Mouse (Mus musculus): ENCODE measurements around the gene Tyw3. TPM values are rescaled to one million over a fixed set of nuclear protein-coding genes. Genes with fewer than 3 reads are reported as not detected.

Gene Tyw3
- total RNA-seq, 1 experiment: 20.7 TPM

GRCm38 (mm10) chr3:154591621-154592020 is 5.3 kb downstream of the Tyw3 start:
- no peak for DNase-seq (ENCODE audit: low read depth, low spot score)
- Histone ChIP-seq H3K36me3 (ENCODE audit: control insufficient read depth, insufficient read depth, low read length, poor library complexity, severe bottlenecking) (peaks cover 27% of the 10 kb centered on the region), H3K9me3 (ENCODE audit: control insufficient read depth, insufficient read depth, low read depth, low read length) (no peaks in the 10 kb centered on the region), H3K4me3 (ENCODE audit: insufficient read depth in 1 of 2, low read depth in 1 of 2, low read length in 2 of 2, poor library complexity in 1 of 2, severe bottlenecking in 1 of 2) (no peak overlapping the region), H3K27ac (ENCODE audit: insufficient read depth, low read depth, low read length, poor library complexity, severe bottlenecking) (no peak overlapping the region), H3K4me1 (ENCODE audit: control insufficient read depth in 2 of 2, insufficient read depth in 2 of 2, low read length in 2 of 2, poor library complexity in 1 of 2) (no peaks in the 10 kb centered on the region), H3K9ac (ENCODE audit: insufficient read depth, low read depth, low read length, poor library complexity, severe bottlenecking) (no peak overlapping the region)
- TF ChIP-seq ZNF384 (IDR thresholded peaks at IDR 0.05; ENCODE audit: low read depth, low read length) (no peak), HCFC1 (IDR thresholded peaks at IDR 0.05; ENCODE audit: borderline replicate concordance, insufficient read depth, low read length) (no peak), CHD2 (IDR thresholded peaks at IDR 0.05; ENCODE audit: low read depth, low read length) (no peak), ZC3H11A (IDR thresholded peaks at IDR 0.05; ENCODE audit: borderline replicate concordance, low read depth, low read length) (no peak), MAFK (IDR thresholded peaks at IDR 0.05; ENCODE audit: insufficient read depth, low read depth, low read length) (no peak)
- in situ Hi-C loops (cut with MboI; ENCODE audit: low sequenced_read_pairs in 2 of 2, unreplicated experiment in 2 of 2): no loop called here

- in situ Hi-C loops (cut with MboI; ENCODE audit: low sequenced_read_pairs in 2 of 2, unreplicated experiment in 2 of 2): no loop called here
- TF ChIP-seq ZC3H11A (IDR thresholded peaks at IDR 0.05; ENCODE audit: borderline replicate concordance, low read depth, low read length) (no peak), MAFK (IDR thresholded peaks at IDR 0.05; ENCODE audit: insufficient read depth, low read depth, low read length) (no peak), ZNF384 (IDR thresholded peaks at IDR 0.05; ENCODE audit: low read depth, low read length) (no peak), CHD2 (IDR thresholded peaks at IDR 0.05; ENCODE audit: low read depth, low read length) (no peak), HCFC1 (IDR thresholded peaks at IDR 0.05; ENCODE audit: borderline replicate concordance, insufficient read depth, low read length) (no peak)
- Histone ChIP-seq H3K36me3 (ENCODE audit: control insufficient read depth, insufficient read depth, low read length, poor library complexity, severe bottlenecking) (peaks cover 31% of the 10 kb centered on the region), H3K27ac (ENCODE audit: insufficient read depth, low read depth, low read length, poor library complexity, severe bottlenecking) (no peak overlapping the region), H3K4me1 (ENCODE audit: control insufficient read depth in 2 of 2, insufficient read depth in 2 of 2, low read length in 2 of 2, poor library complexity in 1 of 2) (no peaks in the 10 kb centered on the region), H3K9me3 (ENCODE audit: control insufficient read depth, insufficient read depth, low read depth, low read length) (no peaks in the 10 kb centered on the region), H3K4me3 (ENCODE audit: insufficient read depth in 1 of 2, low read depth in 1 of 2, low read length in 2 of 2, poor library complexity in 1 of 2, severe bottlenecking in 1 of 2) (no peak overlapping the region), H3K9ac (ENCODE audit: insufficient read depth, low read depth, low read length, poor library complexity, severe bottlenecking) (no peak overlapping the region)
- no peak for DNase-seq (ENCODE audit: low read depth, low spot score)
Measured at GRCm38 (mm10) chr3:154590971-154591370, 5.9 kb downstream of the Tyw3 start.

- H3K36me3 ChIP-seq (ENCODE audit: control insufficient read depth, insufficient read depth, low read length, poor library complexity, severe bottlenecking): peaks cover 21% of the 10 kb centered on the region
- H3K9me3 ChIP-seq (ENCODE audit: control insufficient read depth, insufficient read depth, low read depth, low read length): no peaks in the 10 kb centered on the region
- DNase-seq (ENCODE audit: low read depth, low spot score): no peak
- no peak overlapping the region for H3K27ac ChIP-seq (ENCODE audit: insufficient read depth, low read depth, low read length, poor library complexity, severe bottlenecking)
- H3K9ac ChIP-seq (ENCODE audit: insufficient read depth, low read depth, low read length, poor library complexity, severe bottlenecking): no peak overlapping the region
- H3K4me3 ChIP-seq (ENCODE audit: insufficient read depth in 1 of 2, low read depth in 1 of 2, low read length in 2 of 2, poor library complexity in 1 of 2, severe bottlenecking in 1 of 2): no peak overlapping the region
- no peak for TF ChIP-seq ZNF384 (IDR thresholded peaks at IDR 0.05; ENCODE audit: low read depth, low read length)
- TF ChIP-seq HCFC1 (IDR thresholded peaks at IDR 0.05; ENCODE audit: borderline replicate concordance, insufficient read depth, low read length): no peak
- TF ChIP-seq MAFK (IDR thresholded peaks at IDR 0.05; ENCODE audit: insufficient read depth, low read depth, low read length): no peak
- TF ChIP-seq CHD2 (IDR thresholded peaks at IDR 0.05; ENCODE audit: low read depth, low read length): no peak
- TF ChIP-seq ZC3H11A (IDR thresholded peaks at IDR 0.05; ENCODE audit: borderline replicate concordance, low read depth, low read length): no peak
- in situ Hi-C loops (cut with MboI; ENCODE audit: low sequenced_read_pairs in 2 of 2, unreplicated experiment in 2 of 2): no loop called here
- no peaks in the 10 kb centered on the region for H3K4me1 ChIP-seq (ENCODE audit: control insufficient read depth in 2 of 2, insufficient read depth in 2 of 2, low read length in 2 of 2, poor library complexity in 1 of 2)
Measured at GRCm38 (mm10) chr3:154584351-154584750, 12.6 kb downstream of the Tyw3 start.

- Histone ChIP-seq H3K4me3 (ENCODE audit: insufficient read depth in 1 of 2, low read depth in 1 of 2, low read length in 2 of 2, poor library complexity in 1 of 2, severe bottlenecking in 1 of 2) (no peak overlapping the region), H3K4me1 (ENCODE audit: control insufficient read depth in 2 of 2, insufficient read depth in 2 of 2, low read length in 2 of 2, poor library complexity in 1 of 2) (no peaks in the 10 kb centered on the region), H3K36me3 (ENCODE audit: control insufficient read depth, insufficient read depth, low read length, poor library complexity, severe bottlenecking) (peaks cover 2% of the 10 kb centered on the region; the same call in 1 of the 2 replicates), H3K27ac (ENCODE audit: insufficient read depth, low read depth, low read length, poor library complexity, severe bottlenecking) (no peak overlapping the region), H3K9ac (ENCODE audit: insufficient read depth, low read depth, low read length, poor library complexity, severe bottlenecking) (no peak overlapping the region), H3K9me3 (ENCODE audit: control insufficient read depth, insufficient read depth, low read depth, low read length) (no peaks in the 10 kb centered on the region)
- in situ Hi-C loops (cut with MboI; ENCODE audit: low sequenced_read_pairs in 2 of 2, unreplicated experiment in 2 of 2): no loop called here
- no peak for TF ChIP-seq CHD2 (IDR thresholded peaks at IDR 0.05; ENCODE audit: low read depth, low read length)
- no peak for DNase-seq (ENCODE audit: low read depth, low spot score)
Measured at GRCm38 (mm10) chr3:154577895-154578294, 19.0 kb downstream of the Tyw3 start.

GRCm38 (mm10) chr3:154573666-154574065 is 23.2 kb downstream of the Tyw3 start:
- Histone ChIP-seq H3K4me3 (ENCODE audit: insufficient read depth in 1 of 2, low read depth in 1 of 2, low read length in 2 of 2, poor library complexity in 1 of 2, severe bottlenecking in 1 of 2) (no peak overlapping the region), H3K9ac (ENCODE audit: insufficient read depth, low read depth, low read length, poor library complexity, severe bottlenecking) (no peak overlapping the region), H3K27ac (ENCODE audit: insufficient read depth, low read depth, low read length, poor library complexity, severe bottlenecking) (no peak overlapping the region), H3K9me3 (ENCODE audit: control insufficient read depth, insufficient read depth, low read depth, low read length) (no peaks in the 10 kb centered on the region), H3K36me3 (ENCODE audit: control insufficient read depth, insufficient read depth, low read length, poor library complexity, severe bottlenecking) (no peaks in the 10 kb centered on the region), H3K4me1 (ENCODE audit: control insufficient read depth in 2 of 2, insufficient read depth in 2 of 2, low read length in 2 of 2, poor library complexity in 1 of 2) (peaks cover 0 to 4% of the 10 kb centered on the region in 2 experiments; a peak in 1 of 4 replicates)
- in situ Hi-C loops (cut with MboI; ENCODE audit: low sequenced_read_pairs in 2 of 2, unreplicated experiment in 2 of 2): loop anchor here (5.0 to 25.0 kb wide), 2 partner anchors 261 to 301 kb away; no protein-coding TSS in a partner anchor
- no peak for TF ChIP-seq CHD2 (IDR thresholded peaks at IDR 0.05; ENCODE audit: low read depth, low read length)
- no peak for TF ChIP-seq HCFC1 (IDR thresholded peaks at IDR 0.05; ENCODE audit: borderline replicate concordance, insufficient read depth, low read length)
- no peak for TF ChIP-seq ZNF384 (IDR thresholded peaks at IDR 0.05; ENCODE audit: low read depth, low read length)
- no peak for TF ChIP-seq ZC3H11A (IDR thresholded peaks at IDR 0.05; ENCODE audit: borderline replicate concordance, low read depth, low read length)
- TF ChIP-seq MAFK (IDR thresholded peaks at IDR 0.05; ENCODE audit: insufficient read depth, low read depth, low read length): no peak
- DNase-seq (ENCODE audit: low read depth, low spot score): no peak

All from ES-E14 (cell line).